Mouse (Mus musculus) ES-Bruce4 (cell line): ENCODE results near the gene Sgce.

ENCODE experiments used
- CTCF ChIP-seq: IDR thresholded peaks from one replicate; pipeline ENCODE4 v1.8.1; 2011; ENCODE audit warnings: low read depth, low read length
- EP300 ChIP-seq: IDR thresholded peaks from 2 replicates; pipeline ENCODE4 v1.6.1; 2011; ENCODE audit warnings: low read depth, low read length; ENCODE audit not compliant: insufficient read depth
- POLR2A ChIP-seq: IDR thresholded peaks from one replicate; pipeline ENCODE4 v1.8.1; 2011; ENCODE audit warnings: low read length; ENCODE audit not compliant: insufficient read depth

- TF ChIP-seq CTCF, result no peak
- TF ChIP-seq EP300, result no peak
- TF ChIP-seq POLR2A, result no peak
Measured at GRCm38 (mm10) chr6:4664313-4664712, 82.7 kb downstream of the Sgce start.
